Mouse (Mus musculus): Measurements from ENCODE around the gene Olfr1385.
"Not testable (repeated sequence)": the region's sequence is repeated elsewhere in the genome, so short reads cannot be mapped to it uniquely, and the experiment has no call there.

Olfr1385 gene

GRCm38 (mm10) chr11:49488770-49489169, at the start of gene Olfr1385:
Olfr1385 (plus strand) TSS chr11:49489070.
- not testable (repeated sequence) for DNase-seq

GRCm38 (mm10) chr11:49455043-49455442, 33.8 kb upstream of the Olfr1385 start, which contains the start of gene Olfr1387:
Olfr1387 (plus strand) TSS chr11:49455343.
- DNase-seq, result no peak

GRCm38 (mm10) chr11:49464746-49465145, 24.1 kb upstream of the Olfr1385 start, which contains the start of gene Olfr1386:
Olfr1386 (plus strand) TSS chr11:49465046.
- not testable (repeated sequence) for DNase-seq

GRCm38 (mm10) chr11:49485973-49486372, 2.9 kb upstream of the Olfr1385 start:
- no peak for DNase-seq

DNA sequence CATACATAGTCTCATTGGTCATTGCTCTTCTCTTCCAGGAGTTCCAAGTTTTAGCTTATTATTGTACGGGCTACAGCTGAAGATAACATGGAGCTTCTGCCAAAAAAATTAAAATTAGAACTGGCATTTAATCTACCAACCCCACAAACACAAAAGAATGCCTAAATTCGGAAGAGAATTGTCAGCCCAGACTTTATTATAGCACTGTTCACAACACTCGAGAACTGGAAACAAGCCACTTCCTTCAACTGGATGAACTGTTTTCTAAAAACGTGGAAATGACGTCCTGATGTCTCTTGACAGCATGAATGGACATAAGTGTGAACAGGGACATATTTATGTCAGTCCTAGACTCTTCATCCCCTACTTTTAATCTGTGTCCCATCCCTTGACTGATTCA, 29.2 kb downstream of the Olfr1385 start:
- DNase-seq, result no peak

GRCm38 (mm10) chr11:49519348-49519747, 30.5 kb downstream of the Olfr1385 start, which contains the start of gene Olfr1383:
Olfr1383 (plus strand) TSS chr11:49519648.
- no peak for DNase-seq

GRCm38 (mm10) chr11:49527947-49528346, 39.1 kb downstream of the Olfr1385 start, which contains the start of gene Olfr1382:
Olfr1382 (plus strand) TSS chr11:49528247.
- no peak for DNase-seq

DNA sequence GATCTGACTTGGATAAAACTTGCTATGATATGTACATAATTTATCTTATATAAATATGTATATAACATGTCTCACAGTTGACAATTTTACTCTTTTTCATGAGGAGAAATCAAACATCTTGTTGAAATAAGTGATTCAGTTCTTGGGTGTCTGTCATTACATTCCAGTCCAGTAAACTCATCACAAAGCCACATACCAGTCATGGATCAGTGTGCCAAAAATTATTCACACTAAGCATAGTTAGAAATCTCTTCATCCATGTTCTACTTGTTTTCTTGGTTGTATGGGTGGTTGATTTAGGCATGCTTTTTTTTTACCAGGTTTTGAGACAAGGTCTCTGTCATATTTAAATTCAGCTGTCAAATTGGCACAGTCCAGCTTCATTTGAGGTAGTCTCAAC, 43.9 kb downstream of the Olfr1385 start:
- DNase-seq, result no peak

- DNase-seq, result not testable (repeated sequence)
Observed at GRCm38 (mm10) chr11:49536631-49537030, 47.8 kb downstream of the Olfr1385 start.

- DNase-seq, result not testable (repeated sequence)
Observed at GRCm38 (mm10) chr11:49543149-49543548, 54.3 kb downstream of the Olfr1385 start, which contains the start of gene Olfr1381. Olfr1381 (plus strand) TSS chr11:49543449.

Measured in cerebellum, postnatal 25 days (tissue).